Mouse (Mus musculus) layer of hippocampus, postnatal 14 days (tissue): ENCODE data around the gene Ppp1r8. TPM values are rescaled to one million over a fixed set of nuclear protein-coding genes. Genes with fewer than 3 reads are reported as not detected.

Source experiments
- DNase-seq, 2 experiments: peaks; one replicate each; pipeline ENCODE4 v3.0.0; 2021 to 2022; ENCODE audit warnings: low spot score in 2 of 2, mixed read lengths in 1 of 2
- long read RNA-seq, 2 experiments: library from polyadenylated mRNA; stranded (forward); transcript quantifications; one replicate each; pipeline ENCODE4 v2.0.0; 2021
- total RNA-seq, 2 experiments: library from RNA; stranded (reverse); gene quantifications; 2 replicates each; pipeline ENCODE4 v1.2.3; 2021

The Ppp1r8 gene
- 10 to 100 TPM; 44.1 to 44.9 TPM for total RNA-seq
- long read RNA-seq, experiment 1, partial matches to known transcripts: 1 of 13 reads
- long read RNA-seq, experiment 1, other reads (novel, unspliced or antisense): 8 of 13 reads
- long read RNA-seq, experiment 2, transcript Ppp1r8-201 (7 exons, 2,037 nt): major isoform, 5 of 12 reads
- long read RNA-seq, experiment 2, partial matches to known transcripts: 1 of 12 reads
- long read RNA-seq, experiment 2, other reads (novel, unspliced or antisense): 4 of 12 reads

DNA sequence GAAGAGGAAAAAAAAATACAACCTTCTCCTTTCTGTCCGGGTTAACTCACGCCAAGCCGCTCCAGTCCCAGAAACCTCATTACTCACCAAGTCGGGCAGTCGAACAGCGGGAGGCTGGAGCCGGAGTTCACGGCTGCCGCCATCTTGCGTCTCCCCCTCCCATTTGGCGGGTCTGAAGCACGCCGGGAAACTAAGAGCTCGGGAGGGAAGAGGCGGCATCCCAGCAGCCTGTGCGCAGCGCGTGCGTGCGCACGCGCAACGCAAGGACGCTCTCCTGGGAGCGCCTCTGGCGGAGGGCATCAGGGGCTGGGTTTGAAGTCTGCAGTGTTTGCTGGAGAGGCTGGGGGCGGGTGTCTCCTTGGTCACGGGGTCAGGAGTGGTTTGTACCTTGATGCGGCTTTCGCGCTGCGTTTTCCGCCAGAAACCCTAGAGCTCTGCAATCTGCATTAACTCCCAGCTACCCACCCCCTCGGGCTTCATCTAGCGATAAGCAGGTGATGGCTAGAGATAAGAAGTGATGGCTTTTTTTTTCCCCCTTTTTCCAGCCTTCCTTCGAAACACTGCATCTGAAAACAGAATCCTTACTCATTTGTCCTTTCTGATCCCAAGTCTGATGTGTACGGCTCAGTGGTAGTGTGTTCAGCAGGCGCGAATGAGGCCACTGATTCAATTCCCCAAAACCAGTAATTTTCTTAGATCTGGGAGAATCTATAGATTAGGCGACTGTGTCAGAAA, at the start of gene Ppp1r8:
Gene Ppp1r8 (minus strand): TSS at position 200 of the 735 bp plus-strand sequence.
- DNase-seq: peak; percentile 86 to 94

DNA sequence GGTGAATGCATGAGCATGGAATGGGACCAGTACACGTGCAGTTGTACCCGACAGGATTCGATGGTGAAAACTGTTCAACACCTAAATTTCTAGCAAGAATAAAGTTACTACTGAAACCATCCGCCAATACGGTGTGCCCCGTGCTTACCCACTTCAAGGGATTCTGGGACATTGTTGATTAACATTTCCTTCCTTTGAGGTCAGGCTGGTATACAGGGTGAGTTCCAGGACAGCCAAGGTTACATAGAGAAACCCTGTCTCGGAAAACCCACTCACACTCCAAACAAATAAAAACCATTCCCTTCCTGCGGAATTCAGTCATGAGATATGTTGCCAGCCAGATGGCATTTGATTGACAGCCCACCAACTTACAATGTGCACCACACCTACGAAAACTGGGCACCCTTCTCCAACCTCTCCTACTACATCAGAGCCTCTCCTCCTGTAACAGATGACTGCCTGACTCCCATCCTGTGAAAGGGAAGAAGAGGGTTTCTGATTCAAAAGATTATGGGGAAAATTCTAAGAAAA, 41.9 kb upstream of the Ppp1r8 start:
- DNase-seq: peak; percentile 10 to 54

DNA sequence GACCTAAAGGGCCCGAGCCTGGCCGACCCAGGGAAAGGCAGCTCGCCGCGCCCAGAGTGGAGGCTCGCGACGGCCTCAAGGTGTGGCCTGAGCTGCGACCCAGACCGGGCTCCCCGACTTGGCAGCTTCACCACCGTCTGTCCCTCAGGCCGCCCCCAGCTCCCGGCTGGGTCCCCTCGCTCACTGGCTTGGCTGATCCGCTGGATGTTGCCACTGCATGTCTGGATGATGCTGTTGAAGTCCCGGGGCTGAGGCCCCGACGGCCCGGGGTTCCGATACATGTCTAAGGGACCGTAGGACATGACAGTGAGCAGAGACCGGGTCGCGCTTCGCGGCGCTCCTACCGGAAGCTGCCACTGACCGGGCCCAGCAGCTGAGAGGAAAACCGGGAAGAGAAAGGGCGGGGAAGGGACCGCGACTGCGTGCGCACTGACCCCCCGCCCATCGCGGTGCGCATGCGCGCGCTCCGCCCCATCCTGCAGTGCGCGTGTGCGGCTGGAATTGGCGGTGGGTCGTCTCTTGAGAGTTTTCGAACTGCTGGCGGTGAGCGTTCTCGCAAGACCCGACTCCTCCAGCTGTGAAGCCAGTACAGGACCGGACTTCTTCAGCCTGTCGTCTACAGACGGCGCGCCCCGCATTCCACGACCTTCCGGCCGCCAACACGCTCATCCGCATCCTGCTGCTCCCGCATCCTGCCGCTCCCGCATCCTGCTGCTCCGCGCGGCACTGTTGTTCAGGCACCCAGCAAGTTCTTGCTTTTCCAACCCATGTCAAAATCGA, 41.3 kb upstream of the Ppp1r8 start, which contains the start of gene Stx12:
Gene Stx12 (minus strand): TSS at position 446 of the 780 bp plus-strand sequence.
- DNase-seq: peak; percentile 90 to 92

DNA sequence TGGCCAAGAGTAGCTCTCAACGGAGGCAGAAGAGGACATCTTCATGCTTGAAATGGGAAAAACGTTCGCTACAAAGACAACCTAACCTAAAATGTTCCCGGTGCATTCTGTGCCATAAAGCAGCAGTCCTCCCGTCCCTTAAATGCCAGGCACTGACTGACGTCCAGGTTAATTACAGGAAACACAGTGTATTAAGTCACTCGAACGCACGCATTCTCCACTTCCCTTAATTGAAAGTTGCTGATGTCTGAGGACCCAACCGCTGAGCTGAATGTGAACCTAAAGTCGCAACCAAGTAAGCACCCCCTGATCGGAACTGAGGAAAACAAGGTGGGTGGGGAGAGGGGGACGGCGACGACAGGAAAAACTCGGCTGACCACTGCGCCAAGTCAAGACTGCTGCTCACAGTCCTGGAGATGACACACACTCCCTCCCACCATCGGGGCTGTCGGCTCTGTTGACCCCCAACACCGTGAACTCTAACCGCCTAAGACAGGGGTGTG, 40.6 kb upstream of the Ppp1r8 start:
- DNase-seq: peak in 1 of 2 experiments; percentile 8

DNA sequence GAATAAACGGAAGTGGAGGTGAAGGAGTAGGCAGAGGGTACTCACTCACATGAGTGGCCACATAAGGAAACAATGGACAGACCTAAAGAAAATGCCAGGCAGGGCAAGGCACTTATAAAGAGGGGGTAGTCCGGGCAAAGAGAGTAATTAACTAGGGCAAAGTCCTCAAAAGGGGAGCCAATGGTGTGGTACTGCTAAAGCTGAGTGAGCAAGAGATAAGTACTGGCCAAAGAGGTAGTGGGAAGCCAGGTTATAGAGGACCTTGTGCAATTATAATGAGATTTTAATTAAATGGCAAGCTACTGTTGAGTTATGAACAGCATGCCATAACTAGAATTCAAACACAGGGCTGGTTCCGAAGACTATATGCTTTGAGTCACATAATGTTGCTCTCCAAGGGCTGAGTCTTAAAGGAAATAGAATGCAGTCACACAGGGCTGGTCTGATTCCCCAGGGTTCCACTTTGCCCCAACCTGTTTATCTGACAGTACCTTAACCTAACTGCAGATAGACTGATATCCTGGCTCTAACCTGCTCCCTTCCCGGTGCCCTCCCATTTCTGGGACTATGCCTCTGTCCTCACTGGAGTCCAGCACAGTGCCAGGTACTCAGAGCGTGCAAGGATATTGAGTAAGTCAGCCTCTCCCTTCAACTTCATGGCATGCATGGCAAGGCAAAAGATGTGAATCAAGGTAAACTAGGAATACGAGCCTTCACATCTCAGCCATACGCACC, 31.6 kb upstream of the Ppp1r8 start:
- DNase-seq: no peak

DNA sequence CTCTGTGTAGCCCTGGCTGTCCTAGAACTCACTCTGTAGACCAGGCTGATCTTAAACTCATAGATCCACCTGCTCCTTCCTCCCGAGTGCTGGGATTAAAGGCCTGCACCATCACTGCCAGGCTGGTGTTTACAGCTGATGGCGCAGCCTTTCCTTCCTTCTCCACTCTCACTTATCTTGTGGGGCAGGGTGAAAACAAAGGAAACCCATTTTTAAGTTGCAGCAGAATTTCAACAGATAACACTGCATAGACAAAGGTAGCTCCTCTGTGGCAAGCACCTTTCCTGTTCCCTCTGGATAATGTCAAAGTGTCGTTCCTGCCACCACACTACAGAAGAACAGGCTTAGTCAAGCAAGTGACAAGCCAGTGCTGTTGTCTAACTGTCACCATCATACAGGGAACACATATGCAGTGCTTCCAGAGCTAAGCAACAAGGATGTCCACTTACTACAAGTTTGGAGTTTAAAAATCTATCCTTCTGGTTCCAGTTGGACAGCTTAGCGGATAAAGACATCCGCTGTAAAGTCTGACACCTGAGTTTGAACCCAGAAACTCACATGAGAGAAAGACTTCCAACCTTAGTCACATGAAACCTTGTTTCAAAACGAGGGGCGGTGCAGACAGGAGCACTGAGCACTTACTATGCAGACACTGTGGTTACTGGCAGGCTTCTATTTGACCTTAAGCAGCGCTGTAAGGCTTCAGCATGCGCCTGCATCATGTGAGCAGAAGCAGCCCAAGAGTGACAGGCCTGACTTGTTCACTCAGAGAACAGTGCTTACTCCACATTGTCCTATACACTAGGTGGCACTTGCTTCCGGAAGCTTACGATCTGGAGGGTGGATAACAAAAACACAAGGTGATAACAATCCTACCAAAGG, 30.8 kb upstream of the Ppp1r8 start:
- DNase-seq: no peak

DNA sequence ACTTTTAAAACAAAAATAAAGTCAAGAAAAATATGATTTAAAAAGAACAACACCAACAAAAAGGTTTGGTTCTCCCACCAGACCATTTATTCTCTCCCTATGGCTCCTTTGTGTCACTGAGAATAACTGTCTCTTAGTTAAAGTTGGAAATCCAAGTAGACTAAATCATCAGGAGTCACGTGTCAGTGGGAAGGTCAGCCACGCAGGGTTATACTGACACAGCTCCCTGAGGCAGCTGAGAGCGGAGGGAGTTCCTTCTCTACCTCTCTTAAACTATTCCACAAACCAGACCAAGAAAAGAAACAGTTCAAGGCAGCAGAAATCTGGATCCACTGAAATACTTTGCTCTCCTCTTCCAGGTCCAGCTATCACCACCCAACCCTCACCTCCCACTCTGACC, 28.1 kb upstream of the Ppp1r8 start:
- DNase-seq: no peak

DNA sequence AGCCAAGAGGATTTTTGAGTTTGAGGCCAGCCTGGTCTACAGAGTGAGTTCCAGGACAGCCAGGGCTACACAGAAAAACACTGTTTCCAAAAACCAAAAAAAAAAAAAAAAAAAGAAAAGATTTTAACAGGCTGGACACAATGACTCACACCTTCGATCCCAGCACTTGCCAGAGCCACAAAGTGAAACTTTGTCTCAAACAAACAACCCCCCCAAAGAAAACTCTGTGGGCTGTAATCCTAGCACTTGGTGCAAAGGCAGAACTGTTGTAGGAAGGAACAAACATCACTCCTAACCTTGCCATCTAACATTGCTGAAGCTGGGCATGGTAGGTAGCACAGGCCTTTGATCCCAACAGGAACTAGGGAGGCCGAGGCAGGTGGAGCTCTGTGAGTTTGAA, 21.9 kb upstream of the Ppp1r8 start:
- no peak for DNase-seq

DNA sequence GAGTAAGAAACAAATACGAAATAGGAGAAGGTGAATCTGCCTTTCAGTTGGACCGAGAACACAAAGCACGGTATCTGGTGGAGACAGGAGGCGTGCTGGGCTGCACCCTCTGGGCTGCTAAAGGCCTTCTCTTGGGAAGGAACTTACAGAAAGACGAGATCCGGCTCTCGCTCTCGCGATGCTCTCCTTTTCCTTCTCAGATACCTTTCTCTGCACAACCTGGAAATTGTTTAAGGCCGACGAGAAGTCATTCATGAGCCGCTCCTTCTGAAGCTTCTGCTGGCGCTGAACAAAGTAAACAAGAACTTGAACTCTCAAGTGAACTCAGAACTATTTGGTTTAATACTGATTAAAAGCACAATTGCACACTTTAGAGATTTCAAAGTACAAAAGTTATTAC, 20.0 kb upstream of the Ppp1r8 start:
- DNase-seq: no peak

DNA sequence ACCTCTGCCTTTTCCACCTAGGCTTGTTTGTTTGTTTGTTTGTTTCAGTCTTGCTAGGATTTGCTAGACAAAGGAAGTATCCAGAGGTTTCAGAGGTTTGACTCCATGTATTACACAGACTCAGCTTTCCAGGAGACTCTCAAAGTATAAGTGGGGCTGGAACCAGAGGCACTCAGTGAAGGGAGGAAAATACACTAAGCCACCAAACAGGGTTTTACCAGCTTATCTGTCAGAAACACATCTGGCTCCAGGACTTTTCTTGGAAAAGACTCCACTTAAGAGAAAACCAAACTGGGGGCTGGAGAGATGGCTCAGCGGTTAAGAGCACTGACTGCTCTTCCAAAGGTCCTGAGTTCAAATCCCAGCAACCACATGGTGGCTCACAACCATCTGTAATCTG, 17.9 kb upstream of the Ppp1r8 start:
- no peak for DNase-seq

DNA sequence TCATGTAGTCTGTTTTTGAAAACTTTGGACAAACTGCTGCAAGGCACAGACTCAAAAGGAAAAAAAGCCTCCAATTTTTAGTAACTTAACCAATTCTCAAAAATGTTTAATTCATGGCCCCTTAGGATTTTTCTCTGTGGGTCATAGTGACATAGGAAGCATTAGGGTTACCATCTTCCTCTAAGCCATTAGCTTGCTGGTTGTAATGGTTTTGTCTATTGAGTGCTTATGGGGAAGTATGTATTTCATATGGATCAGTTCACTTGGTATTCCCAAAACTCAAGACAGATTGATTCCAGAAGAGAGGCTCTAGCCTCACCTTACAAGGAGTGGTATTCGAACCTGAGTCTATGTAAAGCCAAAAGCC, 719 bp upstream of the Ppp1r8 start:
- DNase-seq: no peak

DNA sequence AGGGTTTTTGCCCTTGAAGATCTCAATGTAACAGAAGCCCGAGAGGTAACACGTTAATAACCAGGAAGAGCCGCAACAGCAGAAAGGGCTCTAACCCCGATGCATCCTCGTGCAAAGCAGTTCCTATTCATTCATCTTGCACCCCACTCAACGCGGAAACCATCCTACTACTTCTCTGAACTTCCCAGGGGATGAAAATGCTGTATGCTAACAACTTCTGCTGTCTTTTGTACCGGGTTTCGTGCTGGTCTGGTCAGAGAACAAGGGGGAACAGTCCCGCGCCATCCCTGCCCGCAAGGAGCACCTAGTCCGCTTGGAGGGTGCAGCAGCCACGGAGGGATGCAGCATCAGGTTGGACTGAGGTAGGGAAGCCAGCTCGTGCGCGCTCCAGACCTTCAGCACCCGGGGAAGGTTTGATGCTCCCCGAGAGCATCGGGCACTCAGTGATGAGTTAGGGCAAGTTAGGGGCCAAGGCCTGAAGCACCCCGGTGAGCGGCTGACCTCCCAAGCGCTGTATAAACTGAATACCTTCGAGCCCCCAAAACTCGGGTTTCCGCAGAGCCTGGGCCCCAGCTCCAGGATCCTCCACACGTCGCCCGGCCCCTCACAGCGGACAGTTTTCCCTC, 575 bp downstream of the Ppp1r8 start:
- peak; percentile 10 to 24 for DNase-seq

DNA sequence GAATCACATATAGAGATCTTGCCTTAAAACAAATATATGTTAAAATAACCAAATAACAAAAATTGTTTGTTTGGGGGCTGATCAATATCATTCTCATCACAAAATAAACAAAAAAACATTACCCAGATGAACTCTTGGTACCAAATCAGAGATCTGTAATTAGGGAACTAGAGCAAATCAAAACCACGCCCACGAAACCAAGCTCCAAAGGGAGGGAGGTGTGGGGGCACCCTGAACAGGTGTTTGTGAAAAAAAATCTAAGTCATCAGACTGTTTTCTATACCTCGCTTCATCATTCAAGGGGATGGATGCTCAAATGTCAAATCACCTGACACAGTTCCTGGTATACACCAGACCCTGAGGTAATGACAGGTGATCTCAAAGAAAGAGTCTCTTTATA, 1.5 kb downstream of the Ppp1r8 start:
- DNase-seq: no peak

DNA sequence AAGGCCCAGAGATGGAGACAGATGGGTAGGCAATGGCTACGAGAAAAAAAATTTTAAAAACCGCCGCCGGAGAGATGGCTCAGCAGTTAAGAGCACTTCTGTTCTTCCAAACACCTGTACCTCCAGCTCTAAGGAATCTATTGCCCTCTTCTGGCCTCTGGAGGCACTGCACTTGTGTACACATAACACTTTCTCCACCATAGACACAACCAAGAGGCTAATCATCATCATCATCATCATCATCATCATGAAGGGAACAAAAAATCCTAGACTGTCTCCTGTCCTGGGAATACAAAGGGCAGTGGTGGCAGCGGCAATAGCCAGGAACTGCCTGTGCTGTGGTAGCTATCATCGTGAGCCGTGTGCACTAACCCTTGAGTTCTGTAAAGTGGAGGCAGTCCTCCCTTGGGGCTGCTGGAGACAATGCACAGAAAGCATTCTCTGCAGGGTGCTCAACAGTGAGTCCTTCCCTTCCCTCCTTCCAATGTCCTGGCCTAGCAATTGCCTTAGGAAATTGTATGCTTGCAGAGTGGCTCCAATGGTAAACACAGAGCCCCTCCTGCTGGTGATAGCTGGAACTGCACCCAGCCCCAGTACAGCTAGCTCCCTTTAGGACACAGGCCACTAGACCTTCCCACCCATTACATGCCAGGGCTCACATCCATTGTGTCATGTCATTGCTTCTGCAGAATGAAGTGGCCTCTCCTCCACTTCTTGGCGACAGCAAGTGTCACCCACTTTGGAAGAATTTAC, 19.2 kb downstream of the Ppp1r8 start:
- DNase-seq: peak; percentile 38 to 48

DNA sequence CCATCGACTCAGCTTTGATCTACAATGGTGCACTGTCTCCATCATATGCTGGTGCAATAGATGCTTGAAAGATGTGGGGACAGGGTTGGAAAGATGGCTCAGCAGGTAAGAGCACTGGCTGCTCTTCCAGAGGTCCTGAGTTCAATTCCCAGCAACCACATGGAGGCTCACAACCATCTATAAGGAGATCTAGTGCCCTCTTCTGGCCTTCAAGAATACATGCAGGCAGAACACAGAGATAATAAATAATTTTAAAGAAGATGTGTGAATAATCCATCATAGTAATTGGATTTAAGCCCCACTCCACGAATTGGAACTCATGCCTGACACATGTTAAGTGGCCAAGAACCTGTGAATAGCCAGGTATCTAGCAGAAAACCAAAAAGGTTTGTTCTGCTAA, 24.5 kb downstream of the Ppp1r8 start:
- DNase-seq: no peak

DNA sequence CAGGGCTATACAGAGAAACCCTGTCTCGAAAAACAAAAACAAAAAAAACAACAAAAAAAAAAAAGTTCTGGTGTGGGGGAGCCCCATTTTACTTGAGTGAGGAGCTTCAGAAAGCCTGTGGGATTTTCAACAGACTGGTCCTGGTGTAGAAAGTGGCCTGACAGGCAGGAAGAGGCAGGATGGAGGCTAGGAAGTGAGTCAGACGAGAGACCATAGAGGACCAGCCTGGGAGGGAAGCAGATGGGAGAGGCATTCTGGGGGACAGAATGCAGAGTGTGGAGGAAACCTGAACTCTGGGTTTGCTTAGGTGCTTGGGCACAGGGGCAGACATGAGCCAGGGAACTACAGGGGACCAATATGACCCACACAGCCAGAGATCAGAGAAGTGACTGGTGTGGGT, 26.1 kb downstream of the Ppp1r8 start:
- DNase-seq: no peak

DNA sequence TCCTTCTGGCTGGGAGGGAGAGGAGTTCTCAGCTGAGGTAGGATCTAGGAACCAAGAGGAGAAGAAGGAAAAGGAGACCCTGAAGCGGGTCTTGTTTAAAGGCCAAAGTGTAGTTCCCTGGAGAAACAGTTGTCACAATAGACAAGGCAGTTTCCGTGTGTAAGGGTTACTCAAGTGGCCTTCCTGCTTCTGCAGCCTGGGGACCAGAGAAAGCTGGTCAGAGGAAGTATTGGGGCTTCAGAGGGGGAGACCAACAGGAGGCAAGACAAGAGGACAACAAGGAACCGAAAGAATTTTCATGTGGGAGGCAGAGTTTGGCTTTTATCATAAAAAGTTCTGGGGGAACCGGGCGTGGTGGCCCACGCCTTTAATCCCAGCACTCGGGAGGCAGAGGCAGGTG, 26.6 kb downstream of the Ppp1r8 start:
- no peak for DNase-seq

DNA sequence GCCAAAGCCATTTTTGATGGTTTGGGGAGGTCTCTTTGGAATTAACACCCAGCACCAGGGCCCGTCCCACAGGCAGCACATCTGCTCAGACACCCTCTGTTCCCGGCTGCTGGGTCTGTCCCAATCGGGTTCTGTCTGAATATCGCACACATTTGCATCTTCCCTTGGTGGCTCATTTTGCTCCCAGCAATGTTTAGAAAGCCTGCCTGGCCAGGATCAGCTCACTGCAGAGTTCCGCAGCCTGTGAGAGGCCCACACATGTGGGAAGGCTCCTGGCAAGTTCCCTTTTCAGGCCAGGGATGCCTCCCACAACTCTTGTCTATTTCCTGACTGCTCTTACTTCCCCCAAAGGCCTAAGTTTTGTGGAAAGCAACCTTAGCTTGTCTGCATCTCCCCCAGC, 33.3 kb downstream of the Ppp1r8 start:
- peak in 1 of 2 experiments; percentile 18 for DNase-seq
